Comparison of ENCODE assay signal across 22 mouse cellular contexts in genomic region chr2:48260299-48260698, GRCm38 (mm10).
"Had no signal": no experiment of that assay in that cellular context is flagged by ENCODE, and none has a peak within 500 bp of the region (broad histone marks: within the 10 kb centered on the region; RNA-seq: fewer than 3 reads in every experiment).

No protein-coding gene starts in this region.

- DNase-seq: kidney, adult 11 months; kidney, adult 8-10 months; kidney, postnatal 10 days; kidney, postnatal 36 days; left cerebral cortex, postnatal 4 days; lung, adult 18-20 months; lung, postnatal 10 days; lung, postnatal 4 days; right cerebral cortex, adult 18-20 months; right cerebral cortex, postnatal 25 days; spleen, adult 18-20 months; thymus, postnatal 25 days had no signal

- H3K9ac ChIP-seq: kidney, embryonic 15.5 days; limb, embryonic 12.5 days; limb, embryonic 15.5 days; liver, embryonic 15.5 days; lung, embryonic 15.5 days; midbrain, embryonic 12.5 days; neural tube, embryonic 12.5 days; neural tube, embryonic 15.5 days; stomach, embryonic 15.5 days had no signal

- H3K4me2 ChIP-seq: kidney, embryonic 15.5 days; limb, embryonic 12.5 days; limb, embryonic 15.5 days; liver, embryonic 11.5 days; liver, embryonic 15.5 days; lung, embryonic 15.5 days; midbrain, embryonic 12.5 days; neural tube, embryonic 12.5 days; neural tube, embryonic 15.5 days; stomach, embryonic 15.5 days had no signal

- H3K4me1 ChIP-seq: kidney, embryonic 15.5 days; limb, embryonic 12.5 days; limb, embryonic 15.5 days; liver, embryonic 15.5 days; lung, embryonic 15.5 days; midbrain, embryonic 12.5 days; neural tube, embryonic 12.5 days; neural tube, embryonic 15.5 days; stomach, embryonic 15.5 days had no signal

- H3K27me3 ChIP-seq: kidney, embryonic 15.5 days; limb, embryonic 12.5 days; limb, embryonic 15.5 days; liver, embryonic 15.5 days; lung, embryonic 15.5 days; midbrain, embryonic 12.5 days; neural tube, embryonic 12.5 days; neural tube, embryonic 15.5 days; stomach, embryonic 15.5 days had no signal

- H3K36me3 ChIP-seq: kidney, embryonic 15.5 days; limb, embryonic 12.5 days; limb, embryonic 15.5 days; liver, embryonic 15.5 days; lung, embryonic 15.5 days; midbrain, embryonic 12.5 days; neural tube, embryonic 12.5 days; neural tube, embryonic 15.5 days; stomach, embryonic 15.5 days had no signal

- H3K27ac ChIP-seq: kidney, embryonic 15.5 days; limb, embryonic 12.5 days; limb, embryonic 15.5 days; liver, embryonic 15.5 days; lung, embryonic 15.5 days; midbrain, embryonic 12.5 days; neural tube, embryonic 12.5 days; neural tube, embryonic 15.5 days; stomach, embryonic 15.5 days had no signal

- H3K4me3 ChIP-seq: kidney, embryonic 15.5 days; limb, embryonic 12.5 days; limb, embryonic 15.5 days; liver, embryonic 15.5 days; lung, embryonic 15.5 days; midbrain, embryonic 12.5 days; neural tube, embryonic 12.5 days; neural tube, embryonic 15.5 days; stomach, embryonic 15.5 days had no signal

- H3K9me3 ChIP-seq: kidney, embryonic 15.5 days; limb, embryonic 12.5 days; limb, embryonic 15.5 days; liver, embryonic 15.5 days; lung, embryonic 15.5 days; midbrain, embryonic 12.5 days; neural tube, embryonic 12.5 days; neural tube, embryonic 15.5 days; stomach, embryonic 15.5 days had no signal
